ENCODE assay signal across 29 mouse cellular contexts in the genomic region with DNA sequence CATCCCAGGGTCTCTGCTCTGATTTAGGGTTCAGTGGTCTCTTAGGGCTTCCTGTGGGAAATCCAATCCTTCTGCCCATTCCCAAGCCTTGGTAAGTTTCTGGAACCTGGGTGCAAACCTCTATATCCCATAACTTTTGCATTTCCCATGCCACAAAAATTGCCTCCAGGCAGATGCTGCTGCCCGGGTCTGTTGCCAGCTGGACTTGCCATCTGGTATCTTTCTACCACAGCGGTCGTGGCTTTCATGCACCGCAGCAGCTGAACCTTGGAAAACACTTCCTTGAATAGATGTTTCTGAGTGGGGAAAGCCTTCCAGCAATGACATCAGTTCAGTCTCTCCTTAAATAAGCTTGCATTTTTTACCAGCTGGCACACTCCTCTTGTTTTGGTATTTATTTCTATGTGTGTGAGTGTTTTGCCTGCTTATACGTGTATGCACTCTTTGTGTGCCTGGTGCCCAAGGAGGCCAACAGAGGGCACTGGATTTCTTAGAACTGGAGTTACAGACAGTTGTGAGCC. TPM values are rescaled to one million over a fixed set of nuclear protein-coding genes. Genes with fewer than 3 reads are reported as not detected.
DNase-seq lines count a peak whose midpoint lies in the region; ATAC-seq and TF ChIP-seq lines count a peak whose summit lies in the region.
"Had no signal": no experiment of that assay in that cellular context is flagged by ENCODE, and none has a peak within 500 bp of the region (broad histone marks: within the 10 kb centered on the region; RNA-seq: fewer than 3 reads in every experiment).

No protein-coding gene starts in this region.

- H3K36me3 ChIP-seq in hindbrain, postnatal 0 days (ENCODE audit: insufficient read depth, low read length), result no peaks in the 10 kb centered on the region
- no peaks in the 10 kb centered on the region for H3K36me3 ChIP-seq in hindbrain, embryonic 12.5 days
- H3K36me3 ChIP-seq in liver, adult 2 months (ENCODE audit: control insufficient read depth, insufficient read depth, low read length), result no peaks in the 10 kb centered on the region
- H3K36me3 ChIP-seq: embryonic facial prominence, embryonic 15.5 days; forebrain, embryonic 10.5 days; G1E; heart, embryonic 10.5 days; hindbrain, embryonic 13.5 days; intestine, embryonic 15.5 days had no signal

- H3K9ac ChIP-seq in hindbrain, postnatal 0 days (replicated peaks; ENCODE audit: low read length), result no peak overlapping the region
- no peak overlapping the region for H3K9ac ChIP-seq in hindbrain, embryonic 12.5 days
- H3K9ac ChIP-seq in liver, adult 2 months (ENCODE audit: low read depth, low read length), result no peak overlapping the region
- H3K9ac ChIP-seq: embryonic facial prominence, embryonic 15.5 days; hindbrain, embryonic 13.5 days; intestine, embryonic 15.5 days had no signal

- 50% methylated on average over 5 of the region's 5 CpGs for WGBS in hindbrain, postnatal 0 days
- 83% methylated on average over 5 of the region's 5 CpGs for WGBS in hindbrain, embryonic 12.5 days
- WGBS in liver, adult 2 months, result 40% methylated on average over 5 of the region's 5 CpGs

- ATAC-seq in hindbrain, postnatal 0 days, result no peak
- ATAC-seq in hindbrain, embryonic 12.5 days (ENCODE audit: low FRiP score), result no peak
- ATAC-seq: CD4-positive, CD25-positive, alpha-beta regulatory T cell, adult 4 months; forebrain, embryonic 16.5 days; intestine, embryonic 15.5 days had no signal

- no peaks in the 10 kb centered on the region for H3K27me3 ChIP-seq in hindbrain, postnatal 0 days (ENCODE audit: insufficient read depth, low read length)
- 0 out of 2 replicates have a peak, but pooled peaks cover under 1% of the 10 kb centered on the region for H3K27me3 ChIP-seq in hindbrain, embryonic 12.5 days
- no peaks in the 10 kb centered on the region for H3K27me3 ChIP-seq in liver, adult 2 months (ENCODE audit: control insufficient read depth, insufficient read depth, low read length)

- no peak overlapping the region for H3K27ac ChIP-seq in hindbrain, postnatal 0 days
- no peak overlapping the region for H3K27ac ChIP-seq in hindbrain, embryonic 12.5 days
- peak overlapping the region; percentile 2; the same call in 1 of the 2 replicates for H3K27ac ChIP-seq in liver, adult 2 months (replicated peaks; ENCODE audit: insufficient read depth, low read depth, low read length)
- H3K27ac ChIP-seq: embryonic facial prominence, embryonic 15.5 days; forebrain, embryonic 10.5 days; heart, embryonic 10.5 days; hindbrain, embryonic 13.5 days; intestine, embryonic 15.5 days had no signal

- no peaks in the 10 kb centered on the region for H3K9me3 ChIP-seq in hindbrain, postnatal 0 days (ENCODE audit: low read length)
- no peaks in the 10 kb centered on the region for H3K9me3 ChIP-seq in hindbrain, embryonic 12.5 days (replicated peaks)
- H3K9me3 ChIP-seq: embryonic facial prominence, embryonic 15.5 days; forebrain, embryonic 10.5 days; G1E; heart, embryonic 10.5 days; hindbrain, embryonic 13.5 days; intestine, embryonic 15.5 days had no signal

- H3K79me2 ChIP-seq in liver, adult 2 months (ENCODE audit: control insufficient read depth, insufficient read depth, low read length), result no peaks in the 10 kb centered on the region

- peaks cover 7% of the 10 kb centered on the region for H3K4me1 ChIP-seq in hindbrain, postnatal 0 days (ENCODE audit: insufficient read depth, low read length)
- H3K4me1 ChIP-seq in hindbrain, embryonic 12.5 days, result no peaks in the 10 kb centered on the region; the same call in 1 of the 2 replicates
- peaks cover 1% of the 10 kb centered on the region; the same call in 1 of the 2 replicates for H3K4me1 ChIP-seq in liver, adult 2 months (ENCODE audit: control insufficient read depth, insufficient read depth, low read length)
- H3K4me1 ChIP-seq: heart, embryonic 10.5 days; intestine, embryonic 15.5 days had no signal

- no peak for TF ChIP-seq POLR2A in liver, adult 2 months (IDR thresholded peaks at IDR 0.05; ENCODE audit: extremely low read depth, insufficient read depth, low read length)

- no peak overlapping the region for H3K4me3 ChIP-seq in hindbrain, postnatal 0 days (ENCODE audit: low read length)
- H3K4me3 ChIP-seq in hindbrain, embryonic 12.5 days, result no peak overlapping the region
- H3K4me3 ChIP-seq in liver, adult 2 months (ENCODE audit: insufficient read depth, low read depth, low read length), result no peak overlapping the region
- H3K4me3 ChIP-seq: embryonic facial prominence, embryonic 15.5 days; erythroblast, embryonic 14.5 days; forebrain, embryonic 10.5 days; heart, embryonic 10.5 days; hindbrain, embryonic 13.5 days; intestine, embryonic 15.5 days had no signal

- TF ChIP-seq CTCF in hindbrain, postnatal 0 days (IDR thresholded peaks at IDR 0.05; ENCODE audit: low read depth), result peak; percentile 26; the same call in 1 of the 2 replicates
- TF ChIP-seq CTCF in liver, adult 2 months (IDR thresholded peaks at IDR 0.05; ENCODE audit: low read depth, low read length), result no peak

- H3K4me2 ChIP-seq in hindbrain, postnatal 0 days (ENCODE audit: low read depth, low read length), result no peak overlapping the region
- H3K4me2 ChIP-seq in hindbrain, embryonic 12.5 days (replicated peaks), result no peak overlapping the region
- H3K4me2 ChIP-seq: embryonic facial prominence, embryonic 15.5 days; hindbrain, embryonic 13.5 days; intestine, embryonic 15.5 days had no signal

- DNase-seq in hindbrain, postnatal 0 days (ENCODE audit: low spot score), result no peak
- DNase-seq in liver, adult 2 months (ENCODE audit: extremely low read depth, low read depth, low spot score), result peak; percentile 54
- DNase-seq in liver, result no peak
- peak; percentile 10 for DNase-seq in 416B (ENCODE audit: low read depth)
- peak; percentile 37 for DNase-seq in brain, adult 2 months (ENCODE audit: low read depth, low spot score)
- DNase-seq in urinary bladder, postnatal 25 days (ENCODE audit: low spot score), result no peak
- DNase-seq: adrenal gland, adult 2 months; adrenal gland, postnatal 25 days; B cell, adult 2 months; cerebellum, adult 11 months; cerebellum, adult 9-10 months; embryo, embryonic 11 days; gastrocnemius, postnatal 10 days; heart, adult 18-20 months; heart, postnatal 10 days; heart, postnatal 4 days had no signal

RNA-seq across cellular contexts. Expression of gene T2, which starts 8.0 kb away (rescaled TPM):
- total RNA-seq in hindbrain, postnatal 0 days (2014; rRNA removed), result 0.10 and 0.11 TPM in 2 replicates
- 0.55 and 0.69 TPM in 2 replicates for polyA plus RNA-seq in hindbrain, postnatal 0 days (2015; fragmentation: Nextera tagmentation; extraction: Ambion mirVana)
- polyA plus RNA-seq in hindbrain, embryonic 12.5 days (2016; fragmentation: Nextera tagmentation; extraction: Ambion mirVana), result 0.77 and 0.96 TPM in 2 replicates
- total RNA-seq in liver, adult 2 months (2014; rRNA removed), result not detected in 2 replicates
- polyA plus RNA-seq in liver, adult 2 months (2012; rRNA removed), result not detected in 2 replicates
- total RNA-seq: adrenal gland, adult 2 months; adrenal gland, postnatal 25 days; common myeloid progenitor, adult 5-6 weeks; G1E; gastrocnemius, postnatal 10 days; gastrocnemius, postnatal 4 days had no signal
- polyA plus RNA-seq: adrenal gland, adult 2 months; erythroblast, embryonic 14.5 days; G1E had no signal

RNA-seq across cellular contexts. Expression of gene Prr18, which starts 10.6 kb away (rescaled TPM):
- 40.9 and 41.2 TPM in 2 replicates for total RNA-seq in hindbrain, postnatal 0 days (2014; rRNA removed)
- 17.6 and 18.0 TPM in 2 replicates for polyA plus RNA-seq in hindbrain, postnatal 0 days (2015; fragmentation: Nextera tagmentation; extraction: Ambion mirVana)
- polyA plus RNA-seq in hindbrain, embryonic 12.5 days (2016; fragmentation: Nextera tagmentation; extraction: Ambion mirVana), result 4.3 and 4.5 TPM in 2 replicates
- 0.09 and 0.27 TPM in 2 replicates for total RNA-seq in liver, adult 2 months (2014; rRNA removed)
- polyA plus RNA-seq in liver, adult 2 months (2012; rRNA removed), result 0.04 and 0.17 TPM in 2 replicates
- polyA plus RNA-seq: CD4-positive, CD25-positive, alpha-beta regulatory T cell, adult 4 months; heart, embryonic 14.5 days had no signal

RNA-seq across cellular contexts. Expression of gene Sft2d1, which starts 36.9 kb away (rescaled TPM):
- total RNA-seq in hindbrain, postnatal 0 days (2014; rRNA removed), result 74.5 and 98.7 TPM in 2 replicates
- 171 and 172 TPM in 2 replicates for polyA plus RNA-seq in hindbrain, postnatal 0 days (2015; fragmentation: Nextera tagmentation; extraction: Ambion mirVana)
- polyA plus RNA-seq in hindbrain, embryonic 12.5 days (2016; fragmentation: Nextera tagmentation; extraction: Ambion mirVana), result 109 and 112 TPM in 2 replicates
- total RNA-seq in liver, adult 2 months (2014; rRNA removed), result 58.4 and 59.7 TPM in 2 replicates
- polyA plus RNA-seq in liver, adult 2 months (2012; rRNA removed), result 53.7 and 67.4 TPM in 2 replicates

Comparison
In these comparisons a context has a peak if more than half of its experiments do, and no peak if none do; other contexts are left out.
1. DNase-seq: peak in liver, adult 2 months (single experiment), 416B (single experiment) and brain, adult 2 months (single experiment); none in hindbrain, postnatal 0 days (single experiment), liver (single experiment) and urinary bladder, postnatal 25 days (single experiment).